Mouse (Mus musculus): ENCODE data around the gene Gm10378. TPM values are rescaled to one million over a fixed set of nuclear protein-coding genes. Genes with fewer than 3 reads are reported as not detected.
"Not testable (repeated sequence)": the region's sequence is repeated elsewhere in the genome, so short reads cannot be mapped to it uniquely, and the experiment has no call there.

Gene Gm10378
- total RNA-seq (2021), result not detected

GRCm38 (mm10) chr14:42655638-42656037 is at the start of gene Gm10378:
TSS of gene Gm10378 (plus strand) at chr14:42655938.
- DNase-seq (ENCODE audit: extremely low spot score in 1 of 2, low spot score in 1 of 2), result not testable (repeated sequence)

- not testable (repeated sequence) for DNase-seq (ENCODE audit: extremely low spot score in 1 of 2, low spot score in 1 of 2)
Measured at GRCm38 (mm10) chr14:42641817-42642216, 13.9 kb upstream of the Gm10378 start, which contains the start of gene Gm3633. TSS of gene Gm3633 (minus strand) at chr14:42641917.

Small RNA genes lying within 50 kb of the gene (microRNA-seq; reads per million reads assigned to microRNA genes)
- 0 reads per million in 2 experiments for gene Gm23620
- gene Gm25228, result 0 reads per million in 2 experiments

Other genes with a start within 250 kb of the Gm10378 start
- not detected for gene Gm8005, start 216.3 kb upstream of the Gm10378 start, total RNA-seq (2021)
- not detected for gene Gm8011, start 192.1 kb upstream of the Gm10378 start, total RNA-seq (2021)
- not detected for gene Gm8020, start 153.6 kb upstream of the Gm10378 start, total RNA-seq (2021)
- gene Gm8024, start 131.7 kb upstream of the Gm10378 start, total RNA-seq (2021), result not detected
- gene Gm17124, start 56.1 kb upstream of the Gm10378 start, total RNA-seq (2021), result not detected
- not detected for gene Gm3633, start 14.0 kb upstream of the Gm10378 start, total RNA-seq (2021)
- gene Gm3015, start 112.9 kb downstream of the Gm10378 start, total RNA-seq (2021), result not detected
- gene Gm10377, start 142.0 kb downstream of the Gm10378 start, total RNA-seq (2021), result not detected
- not detected for gene Gm21977, start 197.5 kb downstream of the Gm10378 start, total RNA-seq (2021)

All from layer of hippocampus, postnatal 25 days (tissue).